Mouse (Mus musculus): ENCODE measurements around the gene Gm13178.

Gene Gm13178

GRCm38 (mm10) chr4:144721304-144721703 lies at the start of gene Gm13178:
Gm13178 (minus strand) TSS chr4:144721404.
- no peak for DNase-seq (ENCODE audit: low read depth)

GRCm38 (mm10) chr4:144765722-144766121 lies 44.5 kb upstream of the Gm13178 start:
- peak; percentile 64 for DNase-seq (ENCODE audit: low read depth)

- DNase-seq (ENCODE audit: low read depth): no peak
Measured at GRCm38 (mm10) chr4:144749139-144749538, 27.9 kb upstream of the Gm13178 start.

- peak; percentile 2 for DNase-seq (ENCODE audit: low read depth)
Measured at GRCm38 (mm10) chr4:144719691-144720090, 1.5 kb downstream of the Gm13178 start.

GRCm38 (mm10) chr4:144718288-144718687 lies 2.9 kb downstream of the Gm13178 start:
- DNase-seq (ENCODE audit: low read depth): no peak

GRCm38 (mm10) chr4:144686268-144686667 lies 34.9 kb downstream of the Gm13178 start, which contains the start of gene Gm436:
Gm436 (minus strand) TSS chr4:144686368.
- no peak for DNase-seq (ENCODE audit: low read depth)

Data from 416B (cell line).